Mouse (Mus musculus): ENCODE measurements around the gene Tmc5. TPM values are rescaled to one million over a fixed set of nuclear protein-coding genes. Genes with fewer than 3 reads are reported as not detected.
A peak's percentile ranks its signal among the peaks of the same experiment; 100 is the strongest.

Tmc5 gene
- polyA plus RNA-seq, 1 experiment, result not detected

DNA sequence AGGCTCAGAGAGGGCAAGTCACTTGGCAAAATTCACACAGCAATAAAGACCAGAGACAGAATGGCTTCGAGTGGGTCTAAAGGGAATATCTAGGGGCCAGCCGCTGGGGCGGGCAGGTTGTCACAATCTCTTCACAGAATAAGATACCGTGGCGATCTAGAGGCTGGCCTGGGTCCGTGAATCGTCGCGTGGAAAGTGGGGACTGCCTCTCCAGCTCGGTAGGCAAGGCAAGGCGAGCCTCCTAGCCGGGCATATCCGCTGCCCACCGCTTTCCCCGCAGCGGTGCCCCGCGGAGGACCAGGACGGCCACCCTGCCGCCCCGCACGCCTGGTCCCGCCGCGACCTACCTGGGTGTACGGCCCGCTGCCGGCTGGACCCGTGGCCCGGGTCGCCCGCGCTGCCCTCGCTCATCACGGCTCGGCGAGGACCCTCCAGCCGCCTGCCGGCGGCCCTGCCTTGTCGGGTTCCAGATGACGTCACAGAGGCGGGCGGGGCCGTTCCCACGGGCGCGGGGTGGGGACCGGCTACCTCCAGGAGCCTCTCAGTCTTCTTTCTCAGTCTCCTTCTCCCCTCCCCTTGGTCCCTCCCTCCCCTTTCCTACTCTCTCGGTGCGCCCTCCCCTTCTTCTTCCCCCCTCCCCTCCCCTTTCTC, 12.7 kb upstream of the Tmc5 start, which contains the start of gene Tmc7:
Gene Tmc7 (minus strand): TSS at position 480 of the 651 bp plus-strand sequence.
- Histone ChIP-seq H3K4me3 (ENCODE audit: insufficient read depth, low read length) (peak within 1 kb of the TSS; percentile 63), H3K27ac (ENCODE audit: insufficient read depth, low read length) (no peak within 1 kb of the TSS), H3K4me1 (ENCODE audit: control insufficient read depth, insufficient read depth, low read length) (no peaks in the 10 kb centered on the region)
- 0 out of 2 replicates have a peak, but pooled peaks have one; percentile 22 for TF ChIP-seq POLR2A (IDR thresholded peaks at IDR 0.05; ENCODE audit: low read depth, low read length)
- no peak for TF ChIP-seq CTCF (IDR thresholded peaks at IDR 0.05; ENCODE audit: borderline replicate concordance, insufficient read depth, low read length)

DNA sequence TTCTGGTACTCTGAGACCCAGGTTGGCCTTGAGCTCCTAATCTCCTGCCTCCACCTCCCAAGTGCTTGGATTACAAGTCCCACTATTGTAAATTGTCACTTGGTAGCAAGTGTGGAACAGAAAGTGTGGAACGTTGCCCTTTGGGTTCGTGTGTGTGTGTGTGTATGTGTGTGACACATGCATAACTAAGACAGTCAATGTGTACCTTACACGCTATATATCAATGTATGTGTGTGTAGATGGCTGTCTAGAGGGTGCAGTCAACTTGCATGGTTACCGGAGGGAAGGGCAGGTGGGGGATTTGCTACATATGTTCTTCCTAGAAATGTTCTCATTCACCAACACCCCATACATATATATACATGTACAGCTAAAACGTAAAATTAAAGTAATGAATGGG, 12.2 kb upstream of the Tmc5 start:
- H3K4me1 ChIP-seq (ENCODE audit: control insufficient read depth, insufficient read depth, low read length), result no peaks in the 10 kb centered on the region
- H3K27ac ChIP-seq (ENCODE audit: insufficient read depth, low read length), result no peak overlapping the region
- TF ChIP-seq POLR2A (IDR thresholded peaks at IDR 0.05; ENCODE audit: low read depth, low read length), result no peak
- no peak for TF ChIP-seq CTCF (IDR thresholded peaks at IDR 0.05; ENCODE audit: borderline replicate concordance, insufficient read depth, low read length)
- peak overlapping the region; percentile 63; the same call in 1 of the 2 replicates for H3K4me3 ChIP-seq (ENCODE audit: insufficient read depth, low read length)

DNA sequence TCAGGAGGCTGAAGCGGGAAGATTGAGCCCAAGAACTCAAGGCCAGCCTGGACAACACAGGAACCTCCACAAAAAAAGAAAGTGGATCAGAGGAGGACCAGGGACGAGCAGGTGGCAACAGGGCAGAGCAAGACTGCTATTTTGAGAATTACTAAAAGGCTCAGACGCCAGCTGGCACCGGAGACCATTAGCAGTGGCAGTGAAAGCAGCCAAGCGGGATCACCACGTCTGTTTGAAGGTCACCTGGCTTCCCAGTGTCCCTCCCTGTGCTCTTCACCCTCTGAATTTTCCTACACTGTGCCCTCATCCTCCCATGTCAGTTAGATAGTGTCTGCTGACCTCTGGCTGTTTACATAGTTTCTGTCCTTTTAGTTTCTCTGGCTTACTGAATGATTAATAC, 11.2 kb upstream of the Tmc5 start:
- TF ChIP-seq POLR2A (IDR thresholded peaks at IDR 0.05; ENCODE audit: low read depth, low read length) (no peak), CTCF (IDR thresholded peaks at IDR 0.05; ENCODE audit: borderline replicate concordance, insufficient read depth, low read length) (no peak)
- Histone ChIP-seq H3K27ac (ENCODE audit: insufficient read depth, low read length) (no peak overlapping the region), H3K4me1 (ENCODE audit: control insufficient read depth, insufficient read depth, low read length) (no peaks in the 10 kb centered on the region), H3K4me3 (ENCODE audit: insufficient read depth, low read length) (no peak overlapping the region)

DNA sequence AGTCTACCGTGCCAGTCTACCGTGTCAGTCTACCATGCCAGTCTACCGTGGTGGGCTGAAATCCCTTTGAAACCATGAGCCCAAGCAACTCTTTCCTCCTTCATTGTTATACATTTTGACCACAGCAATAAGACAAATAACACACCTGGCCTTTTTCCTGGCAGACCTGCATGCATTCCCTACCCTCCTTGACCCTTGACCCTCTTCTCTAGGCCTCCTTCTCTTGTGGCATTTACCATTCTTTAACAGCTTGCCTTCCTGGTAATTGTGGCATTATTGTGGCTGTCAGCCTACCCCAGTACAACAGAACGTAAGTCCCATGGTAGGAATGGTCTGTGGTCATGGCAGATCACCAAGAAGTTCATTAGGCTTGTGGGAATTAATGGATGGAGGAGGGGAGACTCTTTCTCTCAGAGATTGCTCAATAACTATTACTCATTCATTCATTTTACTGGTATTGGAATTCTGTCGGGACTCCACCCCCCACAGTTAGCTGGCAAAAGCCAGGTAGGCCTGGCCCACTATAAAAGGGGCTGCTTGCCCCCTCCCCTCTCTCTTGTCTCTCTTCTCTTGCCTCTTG, 6.3 kb upstream of the Tmc5 start:
- no peaks in the 10 kb centered on the region for H3K4me1 ChIP-seq (ENCODE audit: control insufficient read depth, insufficient read depth, low read length)
- no peak overlapping the region for H3K4me3 ChIP-seq (ENCODE audit: insufficient read depth, low read length)
- H3K27ac ChIP-seq (ENCODE audit: insufficient read depth, low read length), result no peak overlapping the region
- no peak for TF ChIP-seq CTCF (IDR thresholded peaks at IDR 0.05; ENCODE audit: borderline replicate concordance, insufficient read depth, low read length)
- TF ChIP-seq POLR2A (IDR thresholded peaks at IDR 0.05; ENCODE audit: low read depth, low read length), result no peak

DNA sequence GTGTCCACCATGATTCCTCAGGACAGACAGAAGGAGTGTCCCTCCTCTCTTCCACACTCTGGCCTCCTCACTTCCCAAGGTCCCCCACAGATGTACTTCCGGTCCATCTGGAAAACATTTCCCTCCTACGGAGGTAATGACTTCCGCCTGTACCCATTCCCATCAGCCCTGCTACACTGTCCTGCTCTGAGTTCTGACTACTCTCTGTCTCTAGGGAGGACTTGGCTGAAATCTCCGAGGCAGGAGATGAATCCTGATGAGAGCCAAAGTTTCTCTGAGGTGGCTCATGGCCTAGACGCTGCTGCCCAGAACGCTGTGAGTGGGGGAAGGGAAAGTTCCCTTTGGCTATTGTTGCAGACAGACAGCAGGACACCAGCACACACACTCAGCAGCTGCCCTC, 5.0 kb upstream of the Tmc5 start:
- no peak overlapping the region for H3K4me3 ChIP-seq (ENCODE audit: insufficient read depth, low read length)
- H3K4me1 ChIP-seq (ENCODE audit: control insufficient read depth, insufficient read depth, low read length), result no peaks in the 10 kb centered on the region
- TF ChIP-seq CTCF (IDR thresholded peaks at IDR 0.05; ENCODE audit: borderline replicate concordance, insufficient read depth, low read length), result no peak
- TF ChIP-seq POLR2A (IDR thresholded peaks at IDR 0.05; ENCODE audit: low read depth, low read length), result no peak
- H3K27ac ChIP-seq (ENCODE audit: insufficient read depth, low read length), result no peak overlapping the region

DNA sequence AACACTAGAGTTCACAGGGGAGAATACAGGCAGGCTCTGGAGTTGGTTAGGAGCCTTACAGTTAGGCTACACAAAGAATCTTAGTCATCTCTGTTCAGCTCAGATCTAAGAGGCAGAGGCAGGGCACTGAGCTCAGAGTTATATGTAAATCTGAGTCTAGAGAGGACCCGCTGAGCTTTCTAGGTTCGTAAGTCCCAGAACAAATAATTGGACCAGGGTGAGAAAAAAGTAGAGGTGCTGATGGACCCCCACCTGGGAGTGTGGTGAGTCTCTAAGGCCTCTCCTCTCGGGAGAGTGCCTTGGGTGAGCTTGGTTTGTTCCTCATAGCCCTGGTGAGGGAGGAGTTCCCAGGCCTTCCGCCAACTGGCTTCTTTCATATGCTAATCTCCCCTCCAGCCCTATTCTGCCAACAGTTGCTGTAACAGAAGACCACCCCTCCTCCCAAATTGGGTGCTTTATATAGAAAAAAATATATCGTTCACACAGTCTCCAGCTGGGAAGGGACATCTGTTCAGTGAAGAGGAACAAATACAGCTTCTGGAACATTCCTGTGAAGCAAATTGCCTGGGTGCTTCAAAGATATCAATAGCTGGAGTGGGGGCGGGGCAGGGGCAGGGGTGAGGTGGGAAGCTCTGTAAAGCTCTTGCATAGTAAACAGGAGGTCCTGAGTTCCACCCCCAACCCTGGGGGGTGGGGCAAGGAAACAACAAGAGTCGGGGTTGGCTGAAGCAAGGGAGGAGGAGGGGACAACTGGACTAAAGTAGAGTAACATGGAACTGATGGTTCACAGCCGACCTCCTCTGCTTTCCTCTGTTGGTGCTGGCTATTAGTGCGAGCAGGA, 3.3 kb upstream of the Tmc5 start:
- TF ChIP-seq POLR2A (IDR thresholded peaks at IDR 0.05; ENCODE audit: low read depth, low read length), result no peak
- no peak for TF ChIP-seq CTCF (IDR thresholded peaks at IDR 0.05; ENCODE audit: borderline replicate concordance, insufficient read depth, low read length)
- H3K27ac ChIP-seq (ENCODE audit: insufficient read depth, low read length), result no peak overlapping the region
- no peak overlapping the region for H3K4me3 ChIP-seq (ENCODE audit: insufficient read depth, low read length)
- H3K4me1 ChIP-seq (ENCODE audit: control insufficient read depth, insufficient read depth, low read length), result no peaks in the 10 kb centered on the region

DNA sequence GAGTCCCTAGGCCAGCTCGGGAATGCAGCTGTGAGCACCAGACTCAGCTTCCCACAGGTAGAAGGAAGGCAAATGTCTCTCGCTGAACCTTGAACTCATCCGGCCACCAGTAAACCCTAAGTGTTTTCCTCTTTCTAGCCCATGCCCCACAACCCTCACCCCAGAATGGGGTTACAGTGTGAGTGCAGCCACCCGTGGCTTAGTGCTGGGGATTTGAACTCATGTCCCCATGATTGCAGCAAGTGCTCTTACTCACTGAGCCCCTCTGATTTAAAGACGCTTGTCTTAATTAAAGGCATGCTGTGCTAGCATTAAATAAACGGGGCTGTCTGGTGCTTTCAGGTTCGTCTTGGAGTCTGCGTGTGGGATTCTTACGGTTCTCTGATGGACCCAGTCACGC, 2.5 kb upstream of the Tmc5 start:
- TF ChIP-seq CTCF (IDR thresholded peaks at IDR 0.05; ENCODE audit: borderline replicate concordance, insufficient read depth, low read length) (no peak), POLR2A (IDR thresholded peaks at IDR 0.05; ENCODE audit: low read depth, low read length) (no peak)
- Histone ChIP-seq H3K4me3 (ENCODE audit: insufficient read depth, low read length) (no peak overlapping the region), H3K27ac (ENCODE audit: insufficient read depth, low read length) (no peak overlapping the region), H3K4me1 (ENCODE audit: control insufficient read depth, insufficient read depth, low read length) (no peaks in the 10 kb centered on the region)

DNA sequence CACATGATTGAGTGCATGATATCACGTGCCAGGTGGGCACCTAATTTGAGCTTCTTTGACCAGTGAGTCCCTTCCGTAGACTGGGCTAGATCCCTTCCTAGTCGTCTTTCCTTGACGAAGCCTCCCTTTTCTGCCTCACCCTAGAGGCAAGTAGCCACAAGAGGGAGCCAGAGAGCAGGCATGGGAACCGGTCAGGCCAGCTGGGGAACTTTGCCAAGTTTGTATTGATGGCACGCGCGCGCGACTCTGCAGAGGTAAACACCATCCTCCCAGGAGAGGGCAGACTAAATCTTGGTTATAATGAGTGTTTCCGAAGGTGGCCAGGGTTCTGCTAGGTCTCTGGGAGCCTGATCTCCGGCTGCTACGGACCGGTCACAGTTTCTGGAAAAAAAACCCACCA, 1.9 kb upstream of the Tmc5 start:
- TF ChIP-seq CTCF (IDR thresholded peaks at IDR 0.05; ENCODE audit: borderline replicate concordance, insufficient read depth, low read length) (peak; percentile 88; the same call in 1 of the 2 replicates), POLR2A (IDR thresholded peaks at IDR 0.05; ENCODE audit: low read depth, low read length) (no peak)
- H3K27ac ChIP-seq (ENCODE audit: insufficient read depth, low read length), result no peak overlapping the region
- no peak overlapping the region for H3K4me3 ChIP-seq (ENCODE audit: insufficient read depth, low read length)
- no peaks in the 10 kb centered on the region for H3K4me1 ChIP-seq (ENCODE audit: control insufficient read depth, insufficient read depth, low read length)

DNA sequence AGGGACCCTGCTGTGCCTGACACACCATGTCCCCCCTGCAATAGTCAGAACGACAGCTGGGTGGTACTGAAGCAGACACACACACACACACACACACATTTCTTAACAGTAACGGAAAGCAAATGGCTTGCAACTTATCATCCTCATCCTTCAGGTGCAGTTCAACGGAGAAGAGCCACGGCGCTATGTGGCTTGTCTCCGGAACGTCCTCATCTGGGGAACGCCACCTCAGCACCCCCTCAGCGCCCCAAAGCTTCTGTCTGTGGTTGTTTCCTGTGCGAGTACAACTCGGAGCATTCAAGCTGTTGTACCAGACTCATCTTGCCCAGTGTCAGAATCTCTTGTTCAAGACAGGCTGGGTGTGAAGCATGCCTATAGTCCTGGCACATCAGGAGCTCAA, 826 bp upstream of the Tmc5 start:
- no peak for TF ChIP-seq CTCF (IDR thresholded peaks at IDR 0.05; ENCODE audit: borderline replicate concordance, insufficient read depth, low read length)
- TF ChIP-seq POLR2A (IDR thresholded peaks at IDR 0.05; ENCODE audit: low read depth, low read length), result no peak
- no peak overlapping the region for H3K4me3 ChIP-seq (ENCODE audit: insufficient read depth, low read length)
- H3K4me1 ChIP-seq (ENCODE audit: control insufficient read depth, insufficient read depth, low read length), result no peaks in the 10 kb centered on the region
- no peak overlapping the region for H3K27ac ChIP-seq (ENCODE audit: insufficient read depth, low read length)
